ENCODE assay signal across 8 mouse cellular contexts in genomic region chr11:94213735-94214594, GRCm38 (mm10). TPM values are rescaled to one million over a fixed set of nuclear protein-coding genes. Genes with fewer than 3 reads are reported as not detected.
DNase-seq lines count a peak whose midpoint lies in the region; ATAC-seq and TF ChIP-seq lines count a peak whose summit lies in the region.

No protein-coding gene starts in this region.

- peak overlapping the region; percentile 46 for H3K4me3 ChIP-seq in olfactory bulb, adult 2 months (ENCODE audit: insufficient read depth, low read depth, low read length)

- no peak for TF ChIP-seq POLR2A in olfactory bulb, adult 2 months (IDR thresholded peaks at IDR 0.05; ENCODE audit: insufficient read depth, low read depth, low read length)

- 37% methylated on average over 29 of the region's 29 CpGs for WGBS in olfactory bulb, adult 2 months

- TF ChIP-seq CTCF in olfactory bulb, adult 2 months (IDR thresholded peaks at IDR 0.05; ENCODE audit: insufficient read depth, low read depth, low read length) = no peak

- 0 out of 2 replicates have a peak overlapping the region, but pooled peaks have one; percentile 23 for H3K27ac ChIP-seq in olfactory bulb, adult 2 months (ENCODE audit: insufficient read depth, low read depth, low read length)

- DNase-seq in cerebellum, adult 18-20 months = peak; percentile 54 to 61
- DNase-seq in urinary bladder, adult 2 months (ENCODE audit: low spot score) = peak; percentile 21
- DNase-seq in urinary bladder, postnatal 4 days (ENCODE audit: low spot score in 2 of 2) = no peak
- DNase-seq in kidney, adult 11 months = peak; percentile 24
- DNase-seq in frontal cortex, postnatal 14 days (ENCODE audit: low spot score in 2 of 2) = no peak
- DNase-seq in c-Kit-positive CD71-positive TER-119-positive erythroid progenitor cells, embryonic 14.5 days (ENCODE audit: low spot score) = no peak

- ATAC-seq in cerebellum, adult (ENCODE audit: insufficient number of reproducible peaks, low FRiP score, low TSS enrichment) = no peak

- H3K4me1 ChIP-seq in olfactory bulb, adult 2 months (ENCODE audit: control insufficient read depth, insufficient read depth, low read length) = peaks cover 14% of the 10 kb centered on the region

RNA-seq across cellular contexts. Expression of gene Tob1, which starts 2.7 kb away (rescaled TPM):
- polyA plus RNA-seq in urinary bladder, adult 2 months (2012; rRNA removed) = 36.6 and 36.9 TPM in 2 replicates
- polyA plus RNA-seq in olfactory bulb, adult 2 months (2012; ENCODE audit: insufficient read depth, insufficient read length, low replicate concordance, missing spikeins) = not detected in 2 replicates

RNA-seq across cellular contexts. Expression of gene Wfikkn2, which starts 31.8 kb away (rescaled TPM):
- 3.6 and 4.7 TPM in 2 replicates for polyA plus RNA-seq in urinary bladder, adult 2 months (2012; rRNA removed)
- polyA plus RNA-seq in olfactory bulb, adult 2 months (2012; ENCODE audit: insufficient read depth, insufficient read length, low replicate concordance, missing spikeins) = not detected in 2 replicates

Comparison
In these comparisons a context has a peak if more than half of its experiments do, and no peak if none do; other contexts are left out.
1. DNase-seq: peak in cerebellum, adult 18-20 months (2 of 2), urinary bladder, adult 2 months (single experiment) and kidney, adult 11 months (single experiment); none in urinary bladder, postnatal 4 days (0 of 2), frontal cortex, postnatal 14 days (0 of 2) and c-Kit-positive CD71-positive TER-119-positive erythroid progenitor cells, embryonic 14.5 days (single experiment).